Mouse (Mus musculus): Measurements from ENCODE around the gene Olfr578.
A peak's percentile ranks its signal among the peaks of the same experiment; 100 is the strongest.

Olfr578 gene

GRCm38 (mm10) chr7:102989224-102989623, at the start of gene Olfr578:
TSS of gene Olfr578 (minus strand) at chr7:102989324.
- no peak for DNase-seq (ENCODE audit: low spot score)

- DNase-seq (ENCODE audit: low spot score), result no peak
Measured at GRCm38 (mm10) chr7:103037724-103038123, 48.6 kb upstream of the Olfr578 start, which contains the start of gene Olfr582. TSS of gene Olfr582 (plus strand) at chr7:103038024.

- DNase-seq (ENCODE audit: low spot score), result no peak
Measured at GRCm38 (mm10) chr7:102975843-102976242, 13.3 kb downstream of the Olfr578 start, which contains the start of gene Olfr577. TSS of gene Olfr577 (minus strand) at chr7:102975943.

GRCm38 (mm10) chr7:102974399-102974798, 14.7 kb downstream of the Olfr578 start:
- no peak for DNase-seq (ENCODE audit: low spot score)

- no peak for DNase-seq (ENCODE audit: low spot score)
Measured at GRCm38 (mm10) chr7:102962360-102962759, 26.8 kb downstream of the Olfr578 start, which contains the start of gene Olfr576. TSS of gene Olfr576 (plus strand) at chr7:102962660.

- peak; percentile 30 for DNase-seq (ENCODE audit: low spot score)
Measured at GRCm38 (mm10) chr7:102958593-102958992, 30.5 kb downstream of the Olfr578 start, which contains the start of gene Olfr575. TSS of gene Olfr575 (minus strand) at chr7:102958775.

GRCm38 (mm10) chr7:102958137-102958536, 31.0 kb downstream of the Olfr578 start:
- DNase-seq (ENCODE audit: low spot score), result no peak

GRCm38 (mm10) chr7:102950732-102951131, 38.4 kb downstream of the Olfr578 start:
- DNase-seq (ENCODE audit: low spot score), result no peak

GRCm38 (mm10) chr7:102948167-102948566, 41.0 kb downstream of the Olfr578 start, which contains the start of gene Olfr574:
TSS of gene Olfr574 (plus strand) at chr7:102948467.
- DNase-seq (ENCODE audit: low spot score), result no peak

- DNase-seq (ENCODE audit: low spot score), result no peak
Measured at GRCm38 (mm10) chr7:102943417-102943816, 45.7 kb downstream of the Olfr578 start.

GRCm38 (mm10) chr7:102942475-102942874, 46.6 kb downstream of the Olfr578 start, which contains the start of gene Olfr573-ps1:
TSS of gene Olfr573-ps1 (minus strand) at chr7:102942575.
- no peak for DNase-seq (ENCODE audit: low spot score)

Data from c-Kit-positive CD71-positive TER-119-positive erythroid progenitor cells, embryonic 14.5 days (primary cell).